Mouse (Mus musculus) left cerebral cortex, postnatal 10 days (tissue): ENCODE measurements around the gene C3ar1. TPM values are rescaled to one million over a fixed set of nuclear protein-coding genes. Genes with fewer than 3 reads are reported as not detected.
A peak's percentile ranks its signal among the peaks of the same experiment; 100 is the strongest.

Source experiments
- DNase-seq, 2 experiments: peaks; one replicate each; pipeline ENCODE4 v3.0.0; 2021 to 2022; ENCODE audit warnings: low spot score in 2 of 2, mixed read lengths in 1 of 2; ENCODE audit errors: extremely low spot score in 1 of 2
- intact Hi-C: fragments of 180-260 bp; cut with DNase I; formaldehyde crosslinking; loops from one replicate; pipeline ENCODE4 v1.15.1; 2025
- total RNA-seq, 2 experiments: library from RNA; stranded (reverse); gene quantifications; 2 replicates each; pipeline ENCODE4 v1.2.3; 2021

C3ar1 gene
- total RNA-seq, 2 experiments from 2014 or later, result 0.89 to 0.97 TPM

DNA sequence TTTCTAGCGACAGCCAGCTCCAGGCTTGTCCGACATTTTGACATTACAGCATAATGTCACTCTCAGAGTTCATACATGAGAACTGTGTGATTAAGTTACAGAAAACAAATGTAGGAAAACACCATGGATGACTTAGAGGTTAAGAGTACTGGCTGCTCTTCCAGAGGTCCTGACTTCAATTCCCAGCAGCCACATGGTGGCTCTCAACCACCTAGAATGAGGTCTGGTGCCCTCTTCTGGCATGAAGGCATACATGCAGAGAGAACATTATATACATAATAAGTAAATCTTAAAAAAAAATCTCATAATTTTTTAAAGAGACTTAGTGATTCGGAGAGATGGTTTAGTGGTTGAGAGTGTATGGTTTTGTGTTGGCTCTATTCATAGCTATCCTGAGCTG, 19.0 kb downstream of the C3ar1 start:
- intact Hi-C loops, result no loop called here
- DNase-seq, result no peak

DNA sequence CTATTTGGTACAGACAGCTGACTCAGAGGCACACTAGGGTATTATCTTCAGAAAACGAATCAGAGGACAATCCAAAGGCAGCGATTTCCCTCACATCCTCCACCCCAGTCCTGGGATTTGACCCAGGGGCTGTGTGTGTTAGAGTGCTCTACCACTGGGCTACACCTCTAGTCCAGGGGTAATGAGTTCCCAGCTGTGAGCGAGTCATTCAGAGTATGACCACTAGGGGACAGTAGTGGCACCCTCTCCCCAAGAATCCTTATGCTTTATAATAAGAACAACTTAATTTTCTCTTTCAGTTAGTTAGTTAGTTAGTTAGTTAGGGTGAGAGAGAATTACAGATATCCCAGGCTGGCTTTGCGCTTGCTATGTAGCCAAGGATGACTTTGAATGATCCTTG, 21.6 kb downstream of the C3ar1 start:
- no peak for DNase-seq
- intact Hi-C loops, result loop anchor here (5.0 kb wide), 1 partner anchor 38 kb away; the partner anchor contains the start of gene Necap1

DNA sequence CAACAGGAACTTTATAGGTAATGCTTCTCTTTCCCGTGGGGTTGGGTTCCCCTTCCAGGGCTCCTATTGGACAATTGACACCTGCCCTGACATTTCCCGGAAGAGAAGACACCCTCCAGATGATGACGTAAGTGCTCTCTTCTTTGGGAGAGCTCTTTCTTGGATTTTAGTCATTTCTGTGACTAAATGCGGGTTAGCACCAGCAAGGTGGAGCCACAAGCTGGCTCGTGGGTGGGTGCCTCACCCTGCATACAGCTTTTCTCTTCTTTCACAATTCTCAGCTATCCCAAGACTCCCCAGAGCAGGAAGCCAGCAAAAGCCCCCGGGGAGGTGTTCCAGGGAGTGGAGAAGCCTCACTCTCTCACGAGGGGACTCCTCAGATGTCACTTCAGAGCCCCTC, 23.1 kb downstream of the C3ar1 start:
- no peak for DNase-seq

DNA sequence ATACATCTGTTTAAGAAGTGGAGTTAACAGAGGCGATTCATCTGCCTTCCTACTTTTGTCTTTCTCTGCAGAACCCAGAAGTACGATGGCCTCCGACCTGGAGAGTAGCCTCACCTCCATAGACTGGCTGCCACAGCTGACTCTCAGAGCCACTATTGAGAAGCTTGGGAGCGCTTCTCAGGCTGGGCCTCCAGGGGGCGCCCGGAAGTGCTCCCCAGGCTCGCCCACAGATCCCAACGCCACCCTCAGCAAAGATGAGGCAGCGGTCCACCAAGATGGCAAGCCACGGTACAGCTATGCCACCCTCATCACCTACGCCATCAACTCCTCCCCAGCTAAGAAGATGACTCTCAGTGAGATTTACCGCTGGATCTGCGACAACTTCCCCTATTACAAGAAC, 27.9 kb downstream of the C3ar1 start:
- DNase-seq, result peak in 1 of 2 experiments; percentile 56
- intact Hi-C loops, result no loop called here

More for the DNA sequence above, 23.1 kb downstream of the C3ar1 start:
- intact Hi-C loops, result loop anchor here (5.0 kb wide), 1 partner anchor 39 kb away; the partner anchor contains the start of gene Necap1

DNA sequence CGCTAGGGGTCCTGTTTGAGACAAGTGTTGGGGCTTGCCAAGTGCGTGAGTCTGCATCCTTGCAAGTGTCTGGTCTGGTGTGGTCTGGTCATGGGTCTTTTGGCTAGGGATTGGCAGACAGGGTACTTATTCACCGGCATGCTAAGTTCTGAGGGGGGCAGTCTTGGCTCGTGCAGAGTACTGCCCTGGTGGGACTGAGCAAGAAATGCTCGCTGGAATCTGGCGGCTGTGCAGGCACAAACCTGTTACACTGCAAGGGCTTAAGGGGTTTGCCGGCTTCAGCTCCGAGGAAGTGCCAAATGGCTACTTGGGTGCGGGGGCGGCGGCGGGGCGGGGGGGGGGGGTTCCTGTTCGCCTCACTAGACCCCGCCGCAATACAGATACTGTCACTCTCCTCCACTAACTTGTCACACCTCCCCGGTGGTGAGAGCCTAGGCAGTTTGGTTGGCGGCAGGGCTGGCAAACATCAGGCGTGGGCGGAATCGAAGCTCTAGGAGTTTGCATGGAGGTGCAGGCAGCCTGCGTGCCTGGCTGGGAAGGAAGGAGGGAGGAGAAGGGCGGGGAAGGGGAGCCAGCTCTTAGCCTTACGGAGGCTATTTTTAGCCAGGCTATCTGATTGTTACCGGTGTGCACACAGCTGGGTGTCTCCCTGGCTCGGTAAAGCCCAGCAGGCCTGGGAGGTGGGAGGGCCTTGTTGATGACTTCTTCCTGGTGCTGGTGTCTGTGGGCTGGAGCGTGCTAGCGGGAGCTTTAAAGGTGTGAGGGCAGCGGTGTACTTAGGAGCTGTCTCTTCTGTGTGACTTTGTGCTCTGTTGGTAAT, 29.8 kb downstream of the C3ar1 start:
- intact Hi-C loops, result no loop called here
- DNase-seq, result peak; percentile 62 to 81

DNA sequence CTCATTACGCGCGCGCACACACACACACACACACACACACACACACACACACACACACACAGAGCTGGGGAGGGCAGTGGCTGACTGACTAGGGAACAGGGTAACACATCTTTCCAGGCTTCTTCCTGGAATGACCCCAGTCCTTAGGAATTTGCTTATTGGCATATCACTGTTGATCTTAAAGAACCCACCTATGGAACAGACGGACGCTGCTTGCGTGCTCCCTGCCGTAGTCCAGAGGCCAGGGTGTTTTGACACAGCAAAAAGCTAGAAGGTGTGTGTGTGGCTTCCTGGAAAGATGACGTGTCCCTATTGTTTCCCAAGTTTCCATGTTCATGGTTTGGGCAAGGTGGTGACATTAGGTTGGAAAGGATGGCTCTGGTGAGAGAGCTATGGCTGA, 30.8 kb downstream of the C3ar1 start:
- no peak for DNase-seq
- intact Hi-C loops, result no loop called here

DNA sequence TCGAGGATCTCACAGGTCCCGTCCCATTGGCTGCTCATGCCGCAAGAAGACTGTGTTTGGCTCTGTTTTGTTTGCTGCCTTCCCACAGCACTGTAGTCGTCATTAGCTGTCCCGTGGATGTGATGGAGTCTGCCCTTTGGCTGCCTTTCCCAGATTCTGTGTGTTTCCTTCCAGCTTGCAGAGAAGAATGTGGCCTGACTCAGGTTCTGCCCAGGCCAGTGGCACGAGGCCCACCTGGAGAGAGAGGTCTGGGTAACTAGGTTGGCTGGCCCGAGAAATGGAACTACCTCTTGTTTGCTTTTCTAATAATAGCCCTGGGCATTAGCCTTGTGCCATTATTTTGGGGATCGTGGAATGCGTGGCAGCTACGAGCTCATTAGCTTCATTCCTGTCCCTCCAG, 31.9 kb downstream of the C3ar1 start:
- intact Hi-C loops, result no loop called here

DNA sequence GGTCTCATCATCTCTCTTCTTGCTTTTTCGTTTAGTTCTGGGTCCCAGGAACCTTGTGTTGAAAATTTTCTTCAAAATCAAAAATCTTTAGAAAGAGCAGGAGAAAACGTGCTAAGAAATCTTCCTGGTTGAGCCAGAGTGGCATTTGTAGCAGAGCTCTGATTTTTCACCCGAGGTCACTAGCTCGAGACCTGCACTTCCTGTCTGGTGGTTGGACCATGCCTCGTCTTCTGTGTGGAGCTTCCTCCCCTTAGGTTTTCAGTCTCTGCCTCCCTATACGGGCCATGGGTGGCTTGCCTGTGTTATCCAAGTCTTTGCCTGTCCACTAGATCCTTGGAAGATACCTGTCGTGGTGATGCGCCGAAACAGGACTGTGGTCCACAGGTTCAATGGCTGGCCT, 34.1 kb downstream of the C3ar1 start:
- no peak for DNase-seq
- intact Hi-C loops, result no loop called here

More for the DNA sequence above, 31.9 kb downstream of the C3ar1 start:
- DNase-seq, result no peak

DNA sequence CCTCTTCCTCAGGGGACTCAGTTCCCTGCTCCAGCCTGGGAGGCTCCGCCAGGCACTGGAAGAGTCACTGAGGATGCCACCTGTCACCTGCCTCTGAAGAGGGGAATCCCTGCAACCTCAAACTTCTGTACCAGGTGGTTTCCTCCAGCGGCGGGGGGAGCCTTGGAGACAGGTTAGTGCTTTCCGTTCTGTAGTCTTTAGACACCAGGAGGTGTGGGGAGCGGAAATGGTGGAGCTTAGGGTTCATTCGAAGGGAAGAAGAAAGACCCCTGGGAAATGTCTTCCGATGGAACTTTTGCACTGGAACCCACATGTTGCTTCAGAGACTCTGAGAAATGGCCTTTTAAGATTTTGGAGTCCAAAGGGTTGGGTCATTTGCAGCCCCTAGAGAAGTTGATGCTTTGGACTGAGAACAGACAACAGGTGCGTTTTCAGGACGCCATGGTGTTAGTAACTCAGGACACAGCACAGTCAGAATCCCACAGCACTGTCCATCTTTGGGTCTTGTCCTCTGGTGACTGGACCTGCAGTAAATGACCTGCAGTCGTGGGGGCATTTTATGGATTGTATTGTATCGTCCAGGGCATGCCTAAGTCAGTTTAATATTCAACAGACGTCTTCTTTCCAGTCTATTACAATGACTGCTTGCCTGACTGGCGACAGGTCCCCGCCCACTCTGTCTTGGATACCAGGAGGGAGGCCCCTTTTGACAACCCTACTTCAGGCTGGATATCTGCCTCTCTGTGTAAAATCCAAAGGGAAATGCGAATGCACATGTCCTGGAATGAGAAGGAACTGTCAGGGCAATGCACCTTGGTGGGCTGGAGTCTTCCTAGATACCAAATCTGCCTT, 34.9 kb downstream of the C3ar1 start:
- intact Hi-C loops, result no loop called here
- DNase-seq, result no peak

DNA sequence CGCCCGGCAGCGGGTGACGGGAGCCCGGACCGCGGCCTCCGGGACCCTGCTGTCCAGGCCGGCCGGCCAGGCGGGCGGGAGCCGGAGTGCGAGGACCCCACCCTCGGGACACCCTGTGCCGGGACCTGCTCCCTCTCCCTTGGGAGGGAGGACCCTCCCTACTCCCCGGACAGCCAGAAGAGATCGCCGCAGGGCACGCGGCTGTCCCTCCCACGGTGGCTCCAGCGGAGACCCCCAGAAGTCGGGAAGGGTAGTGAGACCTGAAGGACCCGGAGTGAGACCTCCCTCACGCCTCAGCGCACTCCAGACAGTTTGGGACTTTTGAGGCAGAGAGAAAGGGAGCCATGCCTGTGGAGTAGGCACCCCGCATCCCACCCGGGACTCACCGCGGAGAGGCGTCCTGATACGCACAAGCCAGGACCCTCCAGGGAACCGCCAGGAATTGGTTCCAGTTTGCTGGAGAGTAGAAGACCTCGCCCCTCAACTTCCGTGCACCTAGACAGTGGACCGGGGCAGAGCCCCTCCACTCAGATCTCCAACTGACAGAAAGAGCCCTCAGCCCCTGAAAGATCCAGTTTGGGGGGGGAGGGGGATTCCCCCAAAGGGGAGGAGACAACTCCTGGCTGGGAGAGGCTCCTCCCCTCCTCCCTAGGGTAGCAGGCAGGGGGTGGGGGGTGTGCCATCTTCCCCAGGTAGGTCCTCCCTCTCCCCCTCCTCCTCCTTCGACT, 35.7 kb downstream of the C3ar1 start:
- peak in 1 of 2 experiments; percentile 58 for DNase-seq
- intact Hi-C loops, result no loop called here

DNA sequence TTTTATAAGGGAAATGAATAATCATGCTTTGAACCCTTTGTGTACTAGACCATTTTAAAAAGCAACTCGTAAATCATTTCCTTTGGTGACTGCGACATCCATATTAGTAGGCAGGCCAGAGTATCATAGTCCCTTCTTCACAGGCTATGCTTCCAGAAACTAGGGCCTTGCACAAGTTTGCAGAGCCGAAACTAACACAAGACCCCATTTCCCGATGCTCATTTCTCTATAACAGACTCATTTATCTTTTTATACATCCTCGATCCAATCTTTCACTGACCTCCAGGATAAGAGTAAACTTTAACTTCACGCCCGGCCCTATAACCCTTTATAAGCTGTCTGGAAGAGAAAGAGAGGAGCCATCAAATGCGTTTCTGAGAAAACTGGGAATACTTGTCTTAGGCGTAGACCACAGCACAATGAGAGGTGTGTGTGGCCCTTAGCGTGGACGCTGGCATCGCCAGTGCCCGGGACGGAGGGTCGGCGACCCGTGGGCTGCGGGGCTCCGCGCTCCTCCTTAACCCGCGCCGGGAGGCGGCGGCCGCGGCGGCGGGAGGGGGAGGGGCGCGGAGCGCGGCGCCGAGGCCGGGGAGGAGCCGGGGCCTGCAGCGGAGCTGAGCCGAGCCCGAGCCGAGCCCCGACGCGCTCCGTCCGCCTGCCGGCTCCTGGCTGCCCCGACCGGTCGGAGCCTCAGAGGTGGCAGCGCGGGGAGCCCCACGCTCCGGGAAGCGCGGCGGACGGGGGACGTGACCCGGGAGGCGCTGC, 36.5 kb downstream of the C3ar1 start, which contains the start of gene Foxj2:
Foxj2 (plus strand) TSS at position 609 of the 765 bp plus-strand sequence.
- intact Hi-C loops, result no loop called here

DNA sequence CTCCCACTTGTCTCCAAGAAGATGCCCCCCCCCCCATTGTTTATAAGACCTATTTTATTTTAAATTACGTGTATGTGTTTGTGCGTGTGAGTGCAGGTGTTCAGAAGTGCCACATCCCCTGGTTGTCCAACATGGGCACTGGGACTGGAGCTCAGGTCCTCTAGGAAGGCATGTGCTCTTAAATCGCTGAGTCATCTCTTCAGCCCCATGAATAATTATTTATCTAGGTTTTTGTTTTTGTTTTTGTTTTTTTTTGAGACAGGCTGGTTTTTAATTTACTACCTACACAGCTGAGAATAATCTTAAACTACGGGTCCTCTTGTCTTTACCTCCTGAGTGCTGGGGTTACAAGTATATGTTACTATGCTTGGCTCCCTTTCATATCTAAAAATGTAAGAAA, 42.3 kb downstream of the C3ar1 start:
- no peak for DNase-seq
- intact Hi-C loops, result no loop called here

More for the DNA sequence above, 36.5 kb downstream of the C3ar1 start, which contains the start of gene Foxj2:
- peak in 1 of 2 experiments; percentile 86 for DNase-seq

DNA sequence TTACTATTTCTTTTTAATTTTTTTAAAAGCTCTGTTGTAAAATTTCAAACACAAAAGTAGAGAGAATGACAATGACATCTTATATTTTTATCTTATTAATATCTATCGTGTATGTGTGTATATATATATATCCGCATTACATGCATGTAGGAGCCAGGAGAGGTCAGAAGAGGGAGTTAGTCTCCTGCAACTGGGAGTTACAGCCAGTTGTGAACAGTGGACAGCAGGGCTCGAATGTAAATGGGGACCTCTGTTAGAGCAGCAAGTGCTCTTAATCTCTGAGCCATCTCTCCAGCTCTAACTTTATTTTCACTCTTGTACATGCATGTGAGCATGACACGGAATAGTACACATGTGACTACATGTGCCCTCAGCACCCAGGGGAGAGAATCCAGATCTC, 43.2 kb downstream of the C3ar1 start:
- intact Hi-C loops, result no loop called here
- no peak for DNase-seq

DNA sequence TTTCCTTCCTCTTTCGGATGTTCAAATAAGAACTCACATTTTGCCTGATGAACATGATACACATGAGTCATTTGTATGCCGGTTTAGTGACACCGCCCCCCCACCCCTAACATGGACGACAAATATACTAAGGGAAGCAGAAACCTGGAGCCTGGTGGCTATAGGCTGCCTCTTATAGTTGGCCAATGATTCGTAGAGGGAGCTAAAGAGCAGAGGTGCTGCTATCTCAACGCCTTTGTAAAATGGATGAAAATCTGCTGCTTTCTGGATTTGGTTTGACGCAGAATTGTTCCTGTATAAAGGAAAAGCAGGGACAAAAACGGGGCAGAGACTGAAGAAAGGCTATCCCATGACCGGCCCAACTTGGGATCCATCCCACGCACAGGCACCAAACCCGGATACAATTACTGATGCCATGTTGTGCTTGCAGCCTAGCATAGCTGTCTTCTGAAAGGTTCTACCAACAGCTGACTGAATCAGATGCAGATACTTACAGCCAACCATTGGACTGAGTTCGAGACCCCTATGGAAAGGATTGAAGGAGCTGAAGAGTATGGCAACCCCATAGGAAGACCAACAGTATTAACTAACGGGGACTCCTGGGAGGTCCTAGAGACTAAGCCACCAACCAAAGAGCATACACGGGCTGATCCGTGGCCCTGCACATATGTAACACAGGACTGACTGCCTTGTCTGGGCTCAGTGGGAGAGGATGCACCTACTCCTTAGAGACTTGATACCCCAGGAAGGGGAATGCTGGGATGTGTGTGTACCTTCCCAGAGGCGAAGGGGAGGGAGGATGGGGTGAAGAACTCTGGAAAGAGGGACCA, 44.0 kb downstream of the C3ar1 start:
- peak in 1 of 2 experiments; percentile 49 for DNase-seq
- intact Hi-C loops, result no loop called here

DNA sequence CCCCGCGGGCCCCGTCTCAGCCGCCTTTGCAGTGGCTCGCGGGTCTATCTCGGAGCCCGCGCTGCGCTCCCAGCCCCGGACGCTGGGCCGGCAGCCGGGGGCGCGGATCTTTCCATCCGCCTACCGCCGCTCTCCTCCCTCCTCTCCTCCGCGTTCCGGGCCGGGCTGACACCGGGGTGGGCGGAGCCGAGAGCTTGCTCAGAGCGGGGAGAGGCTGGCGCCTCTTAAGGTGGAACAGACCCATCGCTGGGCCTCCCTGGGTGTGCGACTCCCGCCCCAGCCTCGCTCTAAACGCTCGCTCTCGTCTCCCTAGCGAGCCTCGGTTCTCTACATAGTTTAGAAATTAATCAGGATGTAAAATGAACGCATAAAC, 44.7 kb downstream of the C3ar1 start:
- intact Hi-C loops, result no loop called here
- peak; percentile 82 to 98 for DNase-seq

DNA sequence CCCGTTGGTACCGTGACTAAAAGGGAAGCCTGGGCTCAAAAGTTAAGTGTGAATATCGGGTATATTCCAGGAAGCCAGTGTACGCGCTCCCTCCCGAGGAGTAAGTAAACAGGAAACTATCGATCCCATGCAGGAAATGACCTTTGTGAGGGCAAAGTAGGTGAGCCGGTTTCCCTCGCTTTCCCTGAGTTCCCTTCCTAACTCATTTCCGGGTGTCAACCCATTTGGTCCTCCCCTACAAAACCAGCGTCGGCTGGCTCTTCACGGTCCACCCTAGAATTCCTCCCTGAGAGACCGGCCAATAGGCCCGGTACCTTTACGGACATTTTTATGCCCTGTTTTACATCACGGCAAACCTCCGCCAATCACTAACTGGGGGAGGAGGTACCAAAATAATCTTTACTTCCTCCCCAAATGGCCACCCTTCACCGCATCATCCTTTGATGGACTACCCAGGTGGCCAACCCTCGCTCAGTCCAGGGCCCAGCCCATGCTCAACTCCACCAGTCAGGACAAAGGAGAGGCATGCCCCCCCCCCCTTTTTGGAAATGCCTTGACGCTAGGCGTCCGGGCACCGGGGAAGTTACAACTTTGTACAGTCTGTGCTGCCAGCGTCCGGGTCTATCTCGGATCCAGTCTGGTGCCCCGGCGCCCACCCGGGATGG, 45.2 kb downstream of the C3ar1 start:
- peak; percentile 98 to 99 for DNase-seq
- intact Hi-C loops, result no loop called here

DNA sequence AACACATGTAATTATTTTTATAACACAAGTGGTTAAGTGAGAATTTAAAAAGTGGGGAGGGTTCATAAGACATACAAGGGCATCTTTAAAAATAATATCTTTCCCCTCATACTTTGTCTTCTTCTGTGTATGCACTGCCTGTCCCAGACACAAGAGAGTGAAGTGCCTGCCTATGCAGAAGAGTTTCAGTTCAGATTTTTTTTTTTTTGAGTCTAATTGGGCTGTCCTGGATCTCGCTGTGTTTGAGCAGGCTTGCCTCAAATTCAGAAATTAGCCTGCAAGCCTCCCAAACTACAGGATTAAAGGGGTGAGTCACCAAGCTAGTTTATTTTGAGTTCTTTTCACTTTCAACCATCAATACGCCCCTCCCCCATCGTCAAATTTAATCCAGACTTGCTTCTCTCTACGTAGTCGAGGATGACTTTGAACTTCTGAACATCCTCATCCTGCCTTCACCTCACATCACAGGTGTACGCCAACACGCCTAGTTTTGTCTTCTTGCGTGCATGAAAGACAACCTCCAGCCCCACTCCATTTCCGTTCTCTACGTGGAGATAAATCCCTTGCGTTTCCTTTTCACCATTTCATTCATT, 45.8 kb downstream of the C3ar1 start:
- DNase-seq, result no peak
- intact Hi-C loops, result no loop called here
